Mouse (Mus musculus) left cerebral cortex, adult 11 months (tissue): ENCODE measurements around the gene Ttc27.

ENCODE experiments used
- DNase-seq: peaks from one replicate; pipeline ENCODE4 v3.0.0; 2022; ENCODE audit warnings: low spot score

Ttc27 gene

GRCm38 (mm10) chr17:74876954-74877353 is 159.4 kb downstream of the Ttc27 start:
- DNase-seq, result no peak

- no peak for DNase-seq
Measured at GRCm38 (mm10) chr17:74879768-74880167, 162.2 kb downstream of the Ttc27 start.

GRCm38 (mm10) chr17:74887039-74887438 is 169.5 kb downstream of the Ttc27 start:
- no peak for DNase-seq

GRCm38 (mm10) chr17:74888836-74889534 is 171.5 kb downstream of the Ttc27 start:
- DNase-seq, result no peak

- no peak for DNase-seq
Measured at GRCm38 (mm10) chr17:74889535-74890117, 172.1 kb downstream of the Ttc27 start.

- DNase-seq, result no peak
Measured at GRCm38 (mm10) chr17:74902453-74902852, 184.9 kb downstream of the Ttc27 start.

- no peak for DNase-seq
Measured at GRCm38 (mm10) chr17:74903411-74904331, 186.1 kb downstream of the Ttc27 start.

- DNase-seq, result no peak
Measured at GRCm38 (mm10) chr17:74904332-74904687, 186.8 kb downstream of the Ttc27 start.

- no peak for DNase-seq
Measured at GRCm38 (mm10) chr17:74904956-74905355, 187.4 kb downstream of the Ttc27 start.

GRCm38 (mm10) chr17:74912995-74913394 is 195.5 kb downstream of the Ttc27 start:
- no peak for DNase-seq
